ENCODE assay signal across 13 mouse cellular contexts in the genomic region with DNA sequence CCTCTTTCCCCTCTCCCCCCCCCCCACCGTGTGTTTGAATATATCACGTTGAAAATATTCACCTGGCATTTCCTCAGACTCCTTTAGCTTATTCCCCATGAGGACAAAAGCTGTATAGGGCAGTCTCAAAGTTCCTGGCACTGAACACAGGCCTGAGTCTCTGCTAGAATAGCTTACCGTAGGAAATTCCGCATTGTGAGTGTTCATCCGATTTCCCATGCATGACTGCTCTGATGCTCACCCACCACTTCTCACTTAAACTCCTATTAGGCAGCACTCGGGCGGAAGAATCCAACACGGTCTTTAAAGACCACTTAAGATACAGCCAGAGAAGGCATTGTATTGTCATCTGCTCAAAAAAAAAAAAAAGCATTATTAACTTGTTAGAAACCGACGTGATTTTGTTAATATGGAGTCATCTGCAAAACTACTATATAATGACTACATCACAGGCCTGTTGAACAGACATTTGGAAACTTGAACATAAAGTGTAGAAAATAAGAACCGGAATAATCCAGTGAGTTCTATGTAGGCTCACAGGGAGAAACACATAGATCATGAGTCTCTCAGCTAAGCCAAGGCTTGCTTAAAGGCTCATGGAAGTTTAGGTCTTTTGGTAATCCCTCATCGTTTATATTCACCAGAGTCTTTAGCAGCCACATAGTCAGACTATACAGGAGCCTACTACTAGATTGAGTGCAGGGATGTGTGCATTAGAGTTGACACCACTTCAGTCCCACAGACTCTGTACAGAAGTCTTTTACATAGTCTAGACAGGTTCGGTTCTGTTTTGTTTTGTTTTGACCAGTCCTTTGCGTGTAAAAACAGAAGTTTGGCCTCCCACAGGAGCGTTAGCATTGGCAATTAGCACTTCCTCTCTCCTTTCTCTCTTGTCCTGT. TPM values are rescaled to one million over a fixed set of nuclear protein-coding genes. Genes with fewer than 3 reads are reported as not detected.
A peak's percentile ranks its signal among the peaks of the same experiment; 100 is the strongest.
DNase-seq lines count a peak whose midpoint lies in the region; ATAC-seq lines count a peak whose summit lies in the region.
"Had no signal": no experiment of that assay in that cellular context is flagged by ENCODE, and none has a peak within 500 bp of the region (broad histone marks: within the 10 kb centered on the region; RNA-seq: fewer than 3 reads in every experiment).

No protein-coding gene starts in this region.

- peaks cover 18% of the 10 kb centered on the region for H3K4me1 ChIP-seq in forebrain, embryonic 16.5 days (replicated peaks; ENCODE audit: control insufficient read depth, insufficient read depth, low read length)
- H3K4me1 ChIP-seq in midbrain, embryonic 14.5 days (ENCODE audit: control insufficient read depth, insufficient read depth, low read length): peaks cover 12% of the 10 kb centered on the region

- H3K36me3 ChIP-seq in forebrain, embryonic 16.5 days (ENCODE audit: control insufficient read depth, insufficient read depth): no peaks in the 10 kb centered on the region
- H3K36me3 ChIP-seq in midbrain, embryonic 14.5 days (ENCODE audit: control insufficient read depth, insufficient read depth, low read length): no peaks in the 10 kb centered on the region
- H3K36me3 ChIP-seq: embryonic facial prominence, embryonic 13.5 days had no signal

- intact Hi-C loops in left cerebral cortex, postnatal 4 days (cut with DNase I): no loop called here
- intact Hi-C loops in left cerebral cortex, postnatal 36 days (cut with DNase I): no loop called here
- intact Hi-C loops in left cerebral cortex, postnatal 10 days (cut with DNase I): no loop called here

- H3K9ac ChIP-seq in forebrain, embryonic 16.5 days (replicated peaks; ENCODE audit: low read depth, low read length): no peak overlapping the region
- no peak overlapping the region for H3K9ac ChIP-seq in midbrain, embryonic 14.5 days (replicated peaks; ENCODE audit: low read length)
- H3K9ac ChIP-seq: embryonic facial prominence, embryonic 13.5 days had no signal

- DNase-seq in left cerebral cortex, postnatal 4 days: peak; percentile 80
- DNase-seq in left cerebral cortex, postnatal 36 days (ENCODE audit: low spot score in 2 of 2): no peak
- peak; percentile 55 for DNase-seq in midbrain, embryonic 14.5 days
- no peak for DNase-seq in frontal cortex, postnatal 14 days (ENCODE audit: low spot score in 2 of 2)
- DNase-seq in left cerebral cortex, postnatal 10 days (ENCODE audit: extremely low spot score in 1 of 2, low spot score in 2 of 2): no peak
- no peak for DNase-seq in gastrocnemius, postnatal 10 days
- DNase-seq: lung, postnatal 36 days had no signal

- H3K4me2 ChIP-seq in forebrain, embryonic 16.5 days (ENCODE audit: low read length): no peak overlapping the region
- no peak overlapping the region for H3K4me2 ChIP-seq in midbrain, embryonic 14.5 days (ENCODE audit: low read length)
- H3K4me2 ChIP-seq: embryonic facial prominence, embryonic 13.5 days had no signal

- no peaks in the 10 kb centered on the region for H3K27me3 ChIP-seq in forebrain, embryonic 16.5 days (replicated peaks; ENCODE audit: control insufficient read depth, insufficient read depth, low read length)
- no peaks in the 10 kb centered on the region for H3K27me3 ChIP-seq in midbrain, embryonic 14.5 days (ENCODE audit: control insufficient read depth, insufficient read depth, low read length)
- H3K27me3 ChIP-seq: embryonic facial prominence, embryonic 13.5 days had no signal

- no peak overlapping the region for H3K4me3 ChIP-seq in forebrain, embryonic 16.5 days (replicated peaks; ENCODE audit: low read length)
- H3K4me3 ChIP-seq in midbrain, embryonic 14.5 days (replicated peaks; ENCODE audit: low read depth, low read length): no peak overlapping the region
- H3K4me3 ChIP-seq: embryonic facial prominence, embryonic 13.5 days had no signal

- WGBS in forebrain, embryonic 16.5 days: 15% methylated on average over 15 of the region's 15 CpGs
- WGBS in midbrain, embryonic 14.5 days: 31% methylated on average over 15 of the region's 15 CpGs

- H3K27ac ChIP-seq in forebrain, embryonic 16.5 days (ENCODE audit: low read length): no peak overlapping the region; the same call in 1 of the 2 replicates
- H3K27ac ChIP-seq in midbrain, embryonic 14.5 days (replicated peaks; ENCODE audit: low read depth, low read length): no peak overlapping the region
- H3K27ac ChIP-seq: embryonic facial prominence, embryonic 13.5 days had no signal

- no peaks in the 10 kb centered on the region for H3K9me3 ChIP-seq in forebrain, embryonic 16.5 days (ENCODE audit: control insufficient read depth, low read length)
- no peaks in the 10 kb centered on the region for H3K9me3 ChIP-seq in midbrain, embryonic 14.5 days (ENCODE audit: control insufficient read depth, low read length)
- H3K9me3 ChIP-seq: embryonic facial prominence, embryonic 13.5 days had no signal

- ATAC-seq in forebrain, embryonic 16.5 days: peak; percentile 89
- no peak for ATAC-seq in midbrain, embryonic 14.5 days (ENCODE audit: low FRiP score, low TSS enrichment)
- ATAC-seq in megakaryocyte progenitor cell, adult 5-6 weeks (replicated peaks; ENCODE audit: poor library complexity): no peak
- ATAC-seq: CD4-positive, CD25-positive, alpha-beta regulatory T cell, adult 4 months had no signal

RNA-seq across cellular contexts. Expression of gene Spata16, which starts 4.2 kb away (rescaled TPM):
- not detected for total RNA-seq in left cerebral cortex, postnatal 4 days (2021)
- total RNA-seq in left cerebral cortex, postnatal 36 days (2021): not detected
- not detected in 2 replicates for polyA plus RNA-seq in forebrain, embryonic 16.5 days (2015; fragmentation: Nextera tagmentation; extraction: Ambion mirVana)
- not detected in 2 replicates for polyA plus RNA-seq in midbrain, embryonic 14.5 days (2014; fragmentation: Nextera tagmentation; extraction: Ambion mirVana)
- not detected in 2 replicates for total RNA-seq in megakaryocyte progenitor cell, adult 5-6 weeks (2015)
- not detected in 2 replicates for total RNA-seq in megakaryocyte progenitor cell, adult 5-6 weeks (2017)
- under 1 TPM in 1 of 2 experiments, not detected in 1; 0.22 TPM for total RNA-seq in left cerebral cortex, postnatal 10 days (2021)
- total RNA-seq in gastrocnemius, postnatal 10 days (2021): not detected
- total RNA-seq: gastrocnemius, postnatal 4 days; liver, adult 2 months had no signal
- polyA plus RNA-seq: CD4-positive, CD25-positive, alpha-beta regulatory T cell, adult 4 months; embryonic facial prominence, embryonic 13.5 days; liver, adult 2 months had no signal

Comparison
In these comparisons a context has a peak if more than half of its experiments do, and no peak if none do; other contexts are left out.
1. DNase-seq: peak in left cerebral cortex, postnatal 4 days (single experiment) and midbrain, embryonic 14.5 days (single experiment); none in left cerebral cortex, postnatal 36 days (0 of 2), frontal cortex, postnatal 14 days (0 of 2), left cerebral cortex, postnatal 10 days (0 of 2) and gastrocnemius, postnatal 10 days (single experiment).